Mouse (Mus musculus) CD4-positive helper T cell, adult 2 months (primary cell): ENCODE measurements around the gene Rpl12.
A peak's percentile ranks its signal among the peaks of the same experiment; 100 is the strongest.
"Not testable (repeated sequence)": the region's sequence is repeated elsewhere in the genome, so short reads cannot be mapped to it uniquely, and the experiment has no call there.

Experiments used
- DNase-seq: peaks from one replicate; pipeline ENCODE4 v3.0.0-alpha.2; 2012; ENCODE audit warnings: low read depth, missing footprints, low spot score

Rpl12 gene

GRCm38 (mm10) chr2:32981725-32982271 lies 20.4 kb downstream of the Rpl12 start, which contains the start of gene Slc2a8:
TSS of gene Slc2a8 (minus strand) at chr2:32982083.
- peak; percentile 89 for DNase-seq

- no peak for DNase-seq
Measured at GRCm38 (mm10) chr2:32982700-32983099, 21.3 kb downstream of the Rpl12 start.

- DNase-seq = no peak
Measured at GRCm38 (mm10) chr2:32983617-32984016, 22.3 kb downstream of the Rpl12 start.

- DNase-seq = no peak
Measured at GRCm38 (mm10) chr2:32985844-32986243, 24.5 kb downstream of the Rpl12 start.

GRCm38 (mm10) chr2:32989376-32989775 lies 28.0 kb downstream of the Rpl12 start:
- DNase-seq = no peak

- peak; percentile 38 for DNase-seq
Measured at GRCm38 (mm10) chr2:32990167-32990832, 28.9 kb downstream of the Rpl12 start.

GRCm38 (mm10) chr2:32992130-32992529 lies 30.8 kb downstream of the Rpl12 start:
- DNase-seq = no peak

- no peak for DNase-seq
Measured at GRCm38 (mm10) chr2:32997081-32997480, 35.7 kb downstream of the Rpl12 start.

- no peak for DNase-seq
Measured at GRCm38 (mm10) chr2:32997792-32998191, 36.4 kb downstream of the Rpl12 start.

- no peak for DNase-seq
Measured at GRCm38 (mm10) chr2:32999752-33000151, 38.4 kb downstream of the Rpl12 start.

- DNase-seq = no peak
Measured at GRCm38 (mm10) chr2:33002144-33002543, 40.8 kb downstream of the Rpl12 start.

GRCm38 (mm10) chr2:33005041-33005440 lies 43.7 kb downstream of the Rpl12 start:
- no peak for DNase-seq

- not testable (repeated sequence) for DNase-seq
Measured at GRCm38 (mm10) chr2:33009055-33009454, 47.7 kb downstream of the Rpl12 start.

- no peak for DNase-seq
Measured at GRCm38 (mm10) chr2:33014877-33015276, 53.5 kb downstream of the Rpl12 start.
